Mouse (Mus musculus) stomach, postnatal 0 days (tissue): ENCODE results near the gene Gabra2. TPM values are rescaled to one million over a fixed set of nuclear protein-coding genes. Genes with fewer than 3 reads are reported as not detected.

ENCODE experiments used
- ATAC-seq: fragments of 200-750 bp; cut with Nextera tagmentation; 2 replicates; pipeline ENCODE4 v1.8.0; 2017; ENCODE audit not compliant: low FRiP score, low TSS enrichment
- DNase-seq: peaks from one replicate; pipeline ENCODE4 v3.0.0-alpha.2; 2016; ENCODE audit warnings: low spot score
- H3K27ac ChIP-seq: fragments of 300-500 bp; sonication (generic); replicated peaks from 2 replicates; pipeline ENCODE4 v1.5.1; 2014; ENCODE audit warnings: mild to moderate bottlenecking, control low read depth
- H3K27me3 ChIP-seq: fragments of 300-500 bp; sonication (generic); 2 replicates; pipeline ENCODE4 v1.6.1; 2014; ENCODE audit warnings: low read length; ENCODE audit not compliant: control insufficient read depth, insufficient read depth
- H3K36me3 ChIP-seq: fragments of 300-500 bp; sonication (generic); 2 replicates; pipeline ENCODE4 v1.6.1; 2014; ENCODE audit warnings: low read length, mixed read lengths; ENCODE audit not compliant: control insufficient read depth, insufficient read depth
- H3K4me1 ChIP-seq: fragments of 300-500 bp; sonication (generic); replicated peaks from 2 replicates; pipeline ENCODE4 v1.6.1; 2014; ENCODE audit warnings: antibody characterized with exemption; ENCODE audit not compliant: control insufficient read depth, insufficient read depth
- H3K4me2 ChIP-seq: fragments of 300-500 bp; sonication (generic); replicated peaks from 2 replicates; pipeline ENCODE4 v1.6.1; 2014; ENCODE audit warnings: low read depth, mild to moderate bottlenecking, control low read depth, moderate library complexity
- H3K4me3 ChIP-seq: fragments of 300-500 bp; sonication (generic); 2 replicates; pipeline ENCODE4 v1.5.1; 2014; ENCODE audit warnings: low read depth, low read length, control low read depth
- H3K9ac ChIP-seq: fragments of 300-500 bp; sonication (generic); 2 replicates; pipeline ENCODE4 v1.6.1; 2014; ENCODE audit warnings: mild to moderate bottlenecking, low read length, control low read depth, mixed read lengths
- H3K9me3 ChIP-seq: fragments of 300-500 bp; sonication (generic); 2 replicates; pipeline ENCODE4 v1.6.1; 2016; ENCODE audit warnings: low read length; ENCODE audit not compliant: control insufficient read depth
- CTCF ChIP-seq: IDR thresholded peaks from 2 replicates; pipeline ENCODE4 v1.5.1; 2016; ENCODE audit warnings: antibody characterized with exemption, low read depth, mild to moderate bottlenecking, moderate library complexity
- EP300 ChIP-seq: optimal IDR thresholded peaks from 2 replicates; pipeline ENCODE3; 2016; ENCODE audit warnings: antibody characterized with exemption
- WGBS: fragments of 180-500 bp; shearing (Covaris S2); extraction: QIAGEN DNeasy Blood & Tissue Kit; methylation state at CpG from one replicate; pipeline ENCODE4 v1.1.7; 2014; 5-methylcytosine and 5-hydroxymethylcytosine counted together
- polyA plus RNA-seq: library from polyadenylated mRNA; unstranded; fragments of >200 nt; fragmentation: Nextera tagmentation; extraction: Ambion mirVana; gene quantifications from 2 replicates; pipeline ENCODE4 v1.2.1, GENCODE M21; 2015

Gabra2 gene
- polyA plus RNA-seq, 1 experiment from 2014 or later = 0.38 TPM

- Histone ChIP-seq H3K4me2 (peak overlapping the region; percentile 92), H3K9ac (no peak overlapping the region)
Measured at GRCm38 (mm10) chr5:71094776-71095175, 873 bp downstream of the Gabra2 start.

DNA sequence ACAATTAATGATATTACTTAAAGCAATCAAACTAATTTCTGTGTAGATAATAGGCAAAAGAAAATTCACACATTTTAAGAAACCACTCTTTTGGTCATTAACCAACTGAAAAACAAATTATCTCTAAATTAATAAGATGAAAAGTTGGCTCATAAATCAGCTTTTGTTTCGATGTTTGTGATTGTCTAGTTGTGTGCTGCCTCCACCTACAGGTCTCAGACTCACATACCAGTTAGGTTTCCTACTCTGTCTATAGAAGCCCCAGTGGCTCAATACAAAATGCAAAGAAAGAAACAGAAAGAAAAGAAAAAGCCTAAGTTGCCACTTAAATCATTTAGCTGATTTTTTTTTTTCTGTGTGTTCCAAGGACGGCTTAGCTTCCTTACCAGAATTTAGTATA lies 1.8 kb downstream of the Gabra2 start:
- no peak overlapping the region for H3K4me2 ChIP-seq
- ATAC-seq = no peak
- no peaks in the 10 kb centered on the region for H3K27me3 ChIP-seq
- 61% methylated on average over 2 of the region's 2 CpGs for WGBS
- H3K4me3 ChIP-seq = no peak overlapping the region
- DNase-seq = no peak
- no peak for TF ChIP-seq CTCF
- TF ChIP-seq EP300 = no peak
- no peaks in the 10 kb centered on the region for H3K9me3 ChIP-seq
- H3K36me3 ChIP-seq = no peaks in the 10 kb centered on the region
- H3K4me1 ChIP-seq = no peaks in the 10 kb centered on the region; the same call in 1 of the 2 replicates
- H3K27ac ChIP-seq = no peak overlapping the region
- H3K9ac ChIP-seq = no peak overlapping the region

More at GRCm38 (mm10) chr5:71094776-71095175, 873 bp downstream of the Gabra2 start:
- no peaks in the 10 kb centered on the region; the same call in 1 of the 2 replicates for H3K4me1 ChIP-seq
- no peak for DNase-seq
- no peak for ATAC-seq
- H3K27me3 ChIP-seq = no peaks in the 10 kb centered on the region
- no peaks in the 10 kb centered on the region for H3K9me3 ChIP-seq
- peak overlapping the region; percentile 50 for H3K4me3 ChIP-seq
- WGBS = 21% methylated on average over 10 of the region's 10 CpGs
- H3K27ac ChIP-seq = no peak overlapping the region
- H3K36me3 ChIP-seq = no peaks in the 10 kb centered on the region
- TF ChIP-seq EP300 = no peak
- TF ChIP-seq CTCF = no peak

GRCm38 (mm10) chr5:71092475-71092874 lies 3.2 kb downstream of the Gabra2 start:
- Histone ChIP-seq H3K9me3 (no peaks in the 10 kb centered on the region), H3K4me1 (no peaks in the 10 kb centered on the region; the same call in 1 of the 2 replicates), H3K27me3 (no peaks in the 10 kb centered on the region), H3K4me3 (no peak overlapping the region), H3K36me3 (no peaks in the 10 kb centered on the region), H3K9ac (no peak overlapping the region), H3K27ac (no peak overlapping the region), H3K4me2 (no peak overlapping the region)
- TF ChIP-seq CTCF (peak; percentile 36; the same call in 1 of the 2 replicates), EP300 (no peak)
- DNase-seq (no peak), ATAC-seq (no peak)

DNA sequence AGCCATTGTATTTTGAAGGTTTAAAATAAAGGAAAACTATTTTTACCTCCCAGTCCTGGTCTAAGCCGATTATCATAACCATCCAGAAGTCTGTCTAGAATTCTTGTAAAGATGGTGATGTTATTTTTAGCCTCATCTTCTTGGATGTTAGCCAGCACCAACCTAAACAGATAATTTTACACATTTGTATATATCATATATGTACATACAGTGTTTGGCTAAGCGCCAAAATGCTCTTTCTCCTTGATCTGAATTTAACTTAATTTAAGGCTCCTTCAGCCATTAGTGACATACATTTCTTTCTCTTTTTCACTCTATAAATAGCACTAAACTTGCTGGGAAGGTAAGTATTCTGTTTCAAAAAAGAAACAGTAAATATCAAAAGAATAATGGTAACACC lies 3.7 kb downstream of the Gabra2 start:
- no peak overlapping the region for H3K27ac ChIP-seq
- ATAC-seq = no peak
- H3K9ac ChIP-seq = no peak overlapping the region
- WGBS = 46% methylated on average over 2 of the region's 2 CpGs
- no peaks in the 10 kb centered on the region for H3K9me3 ChIP-seq
- no peak overlapping the region for H3K4me3 ChIP-seq
- no peak for TF ChIP-seq CTCF
- TF ChIP-seq EP300 = no peak
- no peak for DNase-seq
- H3K36me3 ChIP-seq = no peaks in the 10 kb centered on the region
- H3K4me2 ChIP-seq = no peak overlapping the region
- no peaks in the 10 kb centered on the region for H3K27me3 ChIP-seq
- H3K4me1 ChIP-seq = no peaks in the 10 kb centered on the region; the same call in 1 of the 2 replicates

DNA sequence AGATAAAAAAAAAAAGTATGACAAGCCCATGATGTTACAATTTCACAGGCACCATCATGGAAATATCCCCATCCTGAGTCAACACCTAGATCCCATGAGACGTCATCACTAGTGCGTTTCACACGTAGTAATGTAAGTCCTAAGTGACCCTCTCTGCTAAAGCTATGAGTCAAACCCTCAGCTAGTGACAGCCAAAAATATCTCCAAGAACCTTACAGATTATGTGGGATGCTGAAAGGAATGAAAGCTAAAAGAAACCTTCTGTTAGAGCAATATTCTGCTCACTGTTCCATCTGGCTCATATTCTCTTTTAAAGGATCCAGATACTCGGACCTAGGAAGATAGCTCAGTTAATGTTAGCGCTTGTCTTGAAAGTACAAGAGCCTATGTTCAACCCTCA lies 16.8 kb downstream of the Gabra2 start:
- Histone ChIP-seq H3K4me1 (no peaks in the 10 kb centered on the region), H3K4me3 (no peak overlapping the region), H3K9ac (no peak overlapping the region), H3K9me3 (no peaks in the 10 kb centered on the region), H3K27me3 (no peaks in the 10 kb centered on the region), H3K27ac (no peak overlapping the region), H3K4me2 (no peak overlapping the region), H3K36me3 (no peaks in the 10 kb centered on the region)
- ATAC-seq (no peak), DNase-seq (no peak)
- WGBS = 89% methylated on average over 5 of the region's 5 CpGs
- no peak for TF ChIP-seq CTCF
- no peak for TF ChIP-seq EP300

GRCm38 (mm10) chr5:71061696-71062095 lies 34.0 kb downstream of the Gabra2 start:
- no peak overlapping the region for H3K27ac ChIP-seq
- H3K36me3 ChIP-seq = no peaks in the 10 kb centered on the region
- H3K4me2 ChIP-seq = no peak overlapping the region
- no peaks in the 10 kb centered on the region for H3K9me3 ChIP-seq
- H3K4me3 ChIP-seq = no peak overlapping the region
- 63% methylated on average over 3 of the region's 3 CpGs for WGBS
- DNase-seq = no peak
- no peaks in the 10 kb centered on the region for H3K27me3 ChIP-seq
- no peak for ATAC-seq
- no peak overlapping the region for H3K9ac ChIP-seq
- no peaks in the 10 kb centered on the region for H3K4me1 ChIP-seq
- TF ChIP-seq EP300 (no peak), CTCF (no peak)
